Mouse (Mus musculus) CH12.LX (cell line): ENCODE results near the gene Fkbp11.

ENCODE experiments used
- CTCF ChIP-seq, 2 experiments: IDR thresholded peaks in 1 of 2; conservative IDR thresholded peaks in 1 of 2; 2 replicates each; pipeline ENCODE4 v1.5.1; 2011 to 2012; ENCODE audit warnings: low read depth in 2 of 2, low read length in 2 of 2, improper control_type of control experiment in 1 of 2, inconsistent platforms in 1 of 2, mild to moderate bottlenecking in 1 of 2, moderate library complexity in 1 of 2
- EP300 ChIP-seq: IDR thresholded peaks from 2 replicates; pipeline ENCODE4 v1.6.1; 2011; ENCODE audit warnings: low read length, improper control_type of control experiment
- GABPA ChIP-seq: IDR thresholded peaks from 2 replicates; pipeline ENCODE4 v1.6.1; 2012; ENCODE audit warnings: low read depth, low read length, improper control_type of control experiment, inconsistent platforms; ENCODE audit not compliant: insufficient replicate concordance
- KAT2A ChIP-seq: IDR thresholded peaks from 2 replicates; pipeline ENCODE4 v1.6.1; 2012; ENCODE audit warnings: low read length, improper control_type of control experiment, inconsistent platforms; ENCODE audit not compliant: insufficient replicate concordance
- MAFK ChIP-seq: IDR thresholded peaks from 2 replicates; pipeline ENCODE4 v1.6.1; 2011; ENCODE audit warnings: low read length, improper control_type of control experiment; ENCODE audit not compliant: insufficient replicate concordance
- MAX ChIP-seq: IDR thresholded peaks from 2 replicates; pipeline ENCODE4 v1.6.1; 2011; ENCODE audit warnings: low read length, improper control_type of control experiment
- MAZ ChIP-seq: IDR thresholded peaks from 2 replicates; pipeline ENCODE4 v1.6.1; 2012; ENCODE audit warnings: low read depth, mild to moderate bottlenecking, inconsistent platforms, low read length, improper control_type of control experiment, moderate library complexity
- MYC ChIP-seq: IDR thresholded peaks from 2 replicates; pipeline ENCODE4 v1.6.1; 2011; ENCODE audit warnings: low read depth, mild to moderate bottlenecking, improper control_type of control experiment, low read length
- NRF1 ChIP-seq: IDR thresholded peaks from 2 replicates; pipeline ENCODE4 v1.6.1; 2014; ENCODE audit warnings: low read depth, mild to moderate bottlenecking, inconsistent platforms, low read length, improper control_type of control experiment, moderate library complexity
- POLR2A ChIP-seq: IDR thresholded peaks from 2 replicates; pipeline ENCODE4 v1.6.1; 2011; ENCODE audit warnings: low read depth, mild to moderate bottlenecking, improper control_type of control experiment, low read length
- SIN3A ChIP-seq: IDR thresholded peaks from 2 replicates; pipeline ENCODE4 v1.6.1; 2012; ENCODE audit warnings: low read length, improper control_type of control experiment, inconsistent platforms
- USF1 ChIP-seq: IDR thresholded peaks from 2 replicates; pipeline ENCODE4 v1.6.1; 2014; ENCODE audit warnings: low read depth, mild to moderate bottlenecking, inconsistent platforms, low read length, improper control_type of control experiment
- ZKSCAN1 ChIP-seq: IDR thresholded peaks from 2 replicates; pipeline ENCODE4 v1.6.1; 2012; ENCODE audit warnings: low read depth, inconsistent platforms, low read length, improper control_type of control experiment, borderline replicate concordance

- TF ChIP-seq POLR2A (no peak), EP300 (no peak), CTCF (conservative IDR thresholded peaks at IDR 0.05 in 1 of 2, IDR thresholded peaks at IDR 0.05 in 1 of 2; ENCODE audit: low read depth in 2 of 2, low read length in 2 of 2) (no peak), SIN3A (no peak), GABPA (no peak), MYC (no peak), ZKSCAN1 (no peak), MAX (no peak), KAT2A (no peak), MAZ (no peak), MAFK (no peak), USF1 (no peak), NRF1 (no peak)
Measured at GRCm38 (mm10) chr15:98681633-98682032, 46.4 kb downstream of the Fkbp11 start.
